Mouse (Mus musculus) heart, embryonic 12.5 days (tissue): ENCODE data around the gene Ilf3. TPM values are rescaled to one million over a fixed set of nuclear protein-coding genes. Genes with fewer than 3 reads are reported as not detected.

Source experiments
- ATAC-seq: fragments of 200-750 bp; cut with Nextera tagmentation; 2 replicates; pipeline ENCODE4 v1.8.0; 2017; ENCODE audit warnings: moderate TSS enrichment, moderate library complexity; ENCODE audit not compliant: insufficient number of reproducible peaks, low FRiP score
- H3K27ac ChIP-seq: fragments of 300-500 bp; sonication (generic); 2 replicates; pipeline ENCODE4 v1.5.1; 2016; ENCODE audit warnings: mild to moderate bottlenecking, moderate library complexity; ENCODE audit not compliant: poor library complexity, severe bottlenecking
- H3K27me3 ChIP-seq: fragments of 300-500 bp; sonication (generic); replicated peaks from 2 replicates; pipeline ENCODE4 v1.6.1; 2016; ENCODE audit warnings: mild to moderate bottlenecking, moderate library complexity
- H3K36me3 ChIP-seq: fragments of 300-500 bp; sonication (generic); 2 replicates; pipeline ENCODE4 v1.6.1; 2016; ENCODE audit warnings: mild to moderate bottlenecking, moderate library complexity
- H3K4me1 ChIP-seq: fragments of 300-500 bp; sonication (generic); replicated peaks from 2 replicates; pipeline ENCODE4 v1.6.1; 2016; ENCODE audit warnings: mild to moderate bottlenecking
- H3K4me2 ChIP-seq: fragments of 300-500 bp; sonication (generic); 2 replicates; pipeline ENCODE4 v1.6.1; 2016; ENCODE audit warnings: mild to moderate bottlenecking, moderate library complexity
- H3K4me3 ChIP-seq: fragments of 300-500 bp; sonication (generic); 2 replicates; pipeline ENCODE4 v1.5.1; 2016; ENCODE audit warnings: mild to moderate bottlenecking
- H3K9ac ChIP-seq: fragments of 300-500 bp; sonication (generic); 2 replicates; pipeline ENCODE4 v1.6.1; 2016; ENCODE audit warnings: mild to moderate bottlenecking, moderate library complexity
- H3K9me3 ChIP-seq: fragments of 300-500 bp; sonication (generic); replicated peaks from 2 replicates; pipeline ENCODE4 v1.6.1; 2016; ENCODE audit warnings: mild to moderate bottlenecking, moderate library complexity
- WGBS: fragments of 180-500 bp; shearing (Covaris S2); methylation state at CpG from one replicate; pipeline ENCODE4 v1.1.7; 2016; 5-methylcytosine and 5-hydroxymethylcytosine counted together
- polyA plus RNA-seq: library from polyadenylated mRNA; unstranded; fragments of >200 nt; fragmentation: Nextera tagmentation; extraction: Ambion mirVana; gene quantifications from 2 replicates; pipeline ENCODE4 v1.2.1, GENCODE M21; 2016

Gene Ilf3
- polyA plus RNA-seq, 1 experiment from 2014 or later: 139 TPM

GRCm38 (mm10) chr9:21454556-21454955 lies 86.9 kb downstream of the Ilf3 start:
- Histone ChIP-seq H3K4me1 (peaks cover 38% of the 10 kb centered on the region), H3K27me3 (no peaks in the 10 kb centered on the region), H3K4me3 (no peak overlapping the region), H3K9me3 (no peaks in the 10 kb centered on the region), H3K36me3 (peaks cover 16% of the 10 kb centered on the region; the same call in 1 of the 2 replicates), H3K27ac (no peak overlapping the region), H3K4me2 (no peak overlapping the region), H3K9ac (no peak overlapping the region)
- ATAC-seq: no peak
- 66% methylated on average over 4 of the region's 4 CpGs for WGBS

Other genes starting within 250 kb of the Ilf3 start
- 15.3 and 17.5 TPM in 2 replicates for gene Tyk2, start 236.6 kb upstream of the Ilf3 start, polyA plus RNA-seq
- 232 and 241 TPM in 2 replicates for gene Cdc37, start 217.9 kb upstream of the Ilf3 start, polyA plus RNA-seq
- gene Pde4a, start 202.2 kb upstream of the Ilf3 start, polyA plus RNA-seq: 10.1 and 10.2 TPM in 2 replicates
- gene Keap1, start 128.5 kb upstream of the Ilf3 start, polyA plus RNA-seq: 46.7 and 49.6 TPM in 2 replicates
- gene S1pr5, start 119.4 kb upstream of the Ilf3 start, polyA plus RNA-seq: 0.10 and 0.19 TPM in 2 replicates
- gene Atg4d, start 102.6 kb upstream of the Ilf3 start, polyA plus RNA-seq: 43.8 and 47.8 TPM in 2 replicates
- gene Kri1, start 79.9 kb upstream of the Ilf3 start, polyA plus RNA-seq: 11.9 and 13.6 TPM in 2 replicates
- 88.5 and 89.2 TPM in 2 replicates for gene Cdkn2d, start 76.5 kb upstream of the Ilf3 start, polyA plus RNA-seq
- gene Ap1m2, start 55.5 kb upstream of the Ilf3 start, polyA plus RNA-seq: 0.23 and 0.58 TPM in 2 replicates
- 69.1 and 73.6 TPM in 2 replicates for gene Slc44a2, start 47.2 kb upstream of the Ilf3 start, polyA plus RNA-seq
- gene Qtrt1, start 44.0 kb downstream of the Ilf3 start, polyA plus RNA-seq: 23.0 and 25.4 TPM in 2 replicates
- 83.8 and 87.2 TPM in 2 replicates for gene Dnm2, start 57.0 kb downstream of the Ilf3 start, polyA plus RNA-seq
- gene Tmed1, start 142.4 kb downstream of the Ilf3 start, polyA plus RNA-seq: 89.4 and 92.3 TPM in 2 replicates
- gene AB124611, start 158.3 kb downstream of the Ilf3 start, polyA plus RNA-seq: 1.4 and 1.6 TPM in 2 replicates
- gene Carm1, start 179.0 kb downstream of the Ilf3 start, polyA plus RNA-seq: 49.9 and 53.8 TPM in 2 replicates
- 33.6 and 34.5 TPM in 2 replicates for gene Timm29, start 224.9 kb downstream of the Ilf3 start, polyA plus RNA-seq
- 12.9 and 14.8 TPM in 2 replicates for gene Yipf2, start 225.0 kb downstream of the Ilf3 start, polyA plus RNA-seq
- 76.0 and 78.5 TPM in 2 replicates for gene Smarca4, start 248.3 kb downstream of the Ilf3 start, polyA plus RNA-seq